Mouse (Mus musculus) inflammation-experienced regulatory T-cells, adult 6 months (primary cell): ENCODE data around the gene Dppa3. TPM values are rescaled to one million over a fixed set of nuclear protein-coding genes. Genes with fewer than 3 reads are reported as not detected.
A peak's percentile ranks its signal among the peaks of the same experiment; 100 is the strongest.

Experiments used
- ATAC-seq: one replicate; pipeline ENCODE4 v1.8.0; 2017
- polyA plus RNA-seq, 3 experiments: library from polyadenylated mRNA; unstranded; fragments of 100-300 nt; shearing (Covaris generic); gene quantifications; one replicate each; pipeline ENCODE4 v1.2.1; 2017

Dppa3 gene
- polyA plus RNA-seq, result not detected

GRCm38 (mm10) chr6:122626110-122626509, at the start of gene Dppa3:
Gene Dppa3, plus strand, starts transcription at chr6:122626410.
- ATAC-seq, result no peak

- no peak for ATAC-seq
Observed at GRCm38 (mm10) chr6:122577030-122577429, 49.2 kb upstream of the Dppa3 start.

- no peak for ATAC-seq
Observed at GRCm38 (mm10) chr6:122579086-122579485, 47.1 kb upstream of the Dppa3 start.

GRCm38 (mm10) chr6:122591027-122591758, 35.0 kb upstream of the Dppa3 start:
- no peak for ATAC-seq

- no peak for ATAC-seq
Observed at GRCm38 (mm10) chr6:122592905-122593304, 33.3 kb upstream of the Dppa3 start.

DNA sequence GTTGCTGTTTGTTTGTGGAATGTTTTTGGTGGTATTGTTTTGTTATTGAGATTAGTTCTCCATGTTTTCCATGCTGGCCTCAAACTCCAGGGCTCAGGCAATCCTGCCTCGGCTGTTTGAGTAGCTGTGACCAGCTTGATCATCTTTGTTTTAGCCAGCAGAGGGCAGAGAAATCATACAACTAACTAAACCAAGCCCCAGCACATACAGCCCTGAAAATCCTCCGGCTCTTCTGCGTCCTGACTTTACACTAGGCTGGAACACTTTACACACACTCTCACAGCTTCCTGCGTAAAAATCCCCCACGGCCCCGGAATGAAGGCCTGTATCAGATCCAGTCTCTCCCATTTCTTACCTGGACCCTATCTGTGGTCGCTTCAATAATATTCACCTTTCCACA, 30.6 kb upstream of the Dppa3 start:
- no peak for ATAC-seq

DNA sequence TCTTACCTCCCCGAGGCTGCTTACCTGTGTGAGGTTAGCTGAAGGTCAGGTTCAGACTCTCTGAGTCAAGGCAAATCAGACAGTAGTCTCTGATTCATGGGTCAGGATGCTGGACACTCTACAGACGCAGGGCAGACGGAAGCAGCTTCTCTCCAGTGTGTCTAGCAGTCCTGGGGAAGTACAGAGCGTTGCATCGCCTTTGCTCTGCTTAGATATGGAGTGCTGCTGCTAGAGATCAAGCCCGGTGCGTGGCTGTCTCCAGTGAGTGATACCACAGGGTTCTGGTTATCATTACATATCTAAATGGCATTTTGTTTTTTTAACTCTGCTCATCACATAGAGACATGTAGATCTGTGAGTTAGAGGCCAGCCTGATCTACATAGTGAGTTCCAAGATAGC, 29.6 kb upstream of the Dppa3 start:
- ATAC-seq, result no peak

DNA sequence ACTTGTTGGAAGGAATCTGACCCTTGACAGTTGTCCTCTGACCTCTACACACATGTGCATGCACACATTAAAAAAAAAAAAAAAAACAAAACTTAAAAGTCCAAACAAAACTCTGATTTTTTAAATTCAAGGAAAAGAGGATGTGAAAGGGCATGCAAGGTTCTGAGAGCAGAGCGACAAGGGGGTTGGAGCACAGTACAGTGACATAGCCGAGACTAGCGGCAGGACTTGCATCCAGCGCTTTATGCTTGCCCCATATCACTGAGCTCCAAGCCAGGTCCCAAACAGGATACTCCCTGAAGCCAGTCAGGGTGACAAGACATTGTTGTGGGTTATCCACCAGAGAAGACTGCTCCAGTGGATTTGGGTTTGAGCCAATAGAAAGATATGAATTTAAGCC, 28.2 kb upstream of the Dppa3 start:
- no peak for ATAC-seq

GRCm38 (mm10) chr6:122598436-122598835, 27.8 kb upstream of the Dppa3 start:
- no peak for ATAC-seq

- ATAC-seq, result no peak
Observed at GRCm38 (mm10) chr6:122599054-122599737, 27.0 kb upstream of the Dppa3 start.

DNA sequence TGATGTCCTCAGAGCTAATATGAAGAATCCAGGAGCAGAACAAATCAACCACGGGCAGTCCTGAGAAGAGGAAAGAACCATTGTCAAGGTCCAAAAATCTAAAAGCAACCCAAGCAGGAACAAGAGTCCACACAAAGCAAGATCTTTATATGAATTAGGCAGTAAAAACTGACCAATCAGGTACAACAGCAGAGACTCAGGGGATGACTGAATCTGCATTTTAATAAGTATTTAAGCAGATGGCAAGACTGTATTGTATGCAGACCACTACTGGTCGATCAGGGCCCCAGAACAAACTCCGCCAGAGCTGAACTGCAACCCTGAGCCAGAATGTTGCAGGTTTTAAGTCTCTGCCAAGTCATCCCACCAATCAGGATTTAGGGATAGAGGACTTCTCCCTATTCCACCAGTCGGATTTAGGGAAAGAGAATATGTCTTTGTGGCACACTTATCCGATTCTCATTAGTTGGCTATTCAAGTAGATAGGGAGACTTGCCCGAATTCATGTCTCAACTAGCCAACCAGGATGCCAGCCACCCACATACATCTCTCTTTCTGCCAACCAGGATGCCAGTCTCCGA, 26.1 kb upstream of the Dppa3 start:
- no peak for ATAC-seq

- ATAC-seq, result no peak
Observed at GRCm38 (mm10) chr6:122601031-122601430, 25.2 kb upstream of the Dppa3 start.

DNA sequence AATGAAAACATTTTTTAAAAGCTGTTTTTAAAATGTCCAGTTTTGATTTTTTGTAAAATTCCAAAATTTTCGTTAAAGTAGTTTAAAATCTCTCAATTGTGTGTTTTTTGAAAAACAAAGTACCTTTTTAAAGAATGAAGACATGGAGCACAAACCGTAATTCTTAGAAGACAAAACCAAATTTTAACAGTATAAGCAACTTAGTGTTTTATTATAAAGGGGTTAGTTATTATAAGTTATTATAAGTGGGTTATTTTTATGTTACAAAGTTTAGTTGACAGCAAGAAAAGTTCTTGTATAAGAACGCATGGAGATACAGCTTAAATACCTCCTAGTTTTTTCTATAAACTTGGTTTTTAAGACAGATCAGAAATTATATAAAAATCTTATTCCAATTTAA, 24.6 kb upstream of the Dppa3 start:
- ATAC-seq, result no peak

GRCm38 (mm10) chr6:122602242-122602991, 23.8 kb upstream of the Dppa3 start, which contains the start of gene Apobec1:
Gene Apobec1, minus strand, starts transcription at chr6:122602444.
- peak; percentile 96 for ATAC-seq

DNA sequence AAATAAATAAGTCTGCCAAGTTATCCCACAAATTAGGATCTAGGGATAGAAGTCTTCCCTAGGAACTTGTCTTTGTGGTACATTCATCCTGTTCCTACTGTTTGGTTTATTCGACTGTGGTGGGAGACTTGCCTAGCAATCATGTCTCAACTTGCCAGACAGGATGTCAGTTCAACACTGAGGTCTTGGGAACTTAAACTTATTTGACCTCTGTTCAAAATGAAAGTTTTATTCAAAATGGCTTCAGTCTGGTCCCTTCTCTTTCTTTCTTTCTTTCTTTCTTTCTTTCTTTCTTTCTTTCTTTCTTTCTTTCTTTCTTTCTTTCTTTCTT, 23.3 kb upstream of the Dppa3 start:
- peak; percentile 25 for ATAC-seq

DNA sequence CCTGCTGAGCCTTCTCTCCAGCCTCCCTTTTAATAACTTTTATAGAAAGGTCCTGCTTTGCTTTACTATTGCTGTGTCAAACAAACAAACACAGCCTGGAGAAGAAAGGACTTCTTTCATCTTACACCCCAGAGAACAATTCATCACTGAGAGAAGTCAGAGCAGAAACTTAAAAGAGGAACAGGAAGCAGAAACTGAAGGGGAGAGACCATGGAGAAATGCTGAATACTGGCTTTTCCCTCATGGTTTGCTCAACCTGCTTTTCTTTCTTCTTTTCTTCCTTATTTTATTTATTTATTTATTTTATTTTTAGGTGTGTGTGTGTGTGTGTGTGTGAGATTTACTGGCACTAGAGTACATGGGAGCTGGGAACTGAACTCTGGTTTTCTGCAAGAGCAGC, 21.9 kb upstream of the Dppa3 start:
- ATAC-seq, result no peak

DNA sequence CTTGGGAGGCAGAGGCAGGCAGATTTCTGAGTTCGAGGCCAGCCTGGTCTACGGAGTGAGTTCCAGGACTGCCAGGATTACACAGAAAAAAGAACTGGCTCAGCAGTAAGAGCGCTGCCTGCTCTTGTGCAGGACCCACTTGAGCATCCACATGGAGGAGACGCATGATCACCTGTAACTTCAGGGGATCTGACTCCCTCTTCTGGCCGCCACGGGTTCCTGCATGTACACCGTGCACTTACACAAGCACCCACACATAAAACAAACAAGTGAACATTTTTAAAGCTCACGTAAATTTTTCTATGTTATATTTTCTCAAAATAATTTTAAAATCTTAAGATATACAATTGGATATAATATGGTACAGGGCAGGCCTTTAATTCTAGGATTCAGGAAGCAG, 20.7 kb upstream of the Dppa3 start:
- no peak for ATAC-seq

DNA sequence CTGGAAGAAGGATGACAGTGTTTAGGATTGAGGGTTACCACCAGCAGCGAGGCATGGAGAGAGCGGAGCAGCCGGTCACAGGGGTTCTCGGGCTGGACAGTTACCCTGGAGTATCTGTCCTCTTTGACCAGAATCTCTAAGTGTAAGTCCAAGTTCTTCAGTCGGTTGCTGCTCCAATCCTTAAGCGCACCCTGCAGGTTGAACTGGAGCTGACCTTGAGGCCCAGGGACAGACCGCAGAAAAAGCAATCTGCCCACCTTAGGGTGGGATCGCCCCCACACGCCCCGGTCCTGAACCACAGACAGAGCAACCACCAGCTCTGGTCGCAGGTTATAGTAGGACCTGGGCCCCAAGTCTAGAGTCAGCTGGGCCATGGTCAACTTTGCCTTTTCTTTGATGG, 19.5 kb upstream of the Dppa3 start:
- no peak for ATAC-seq

GRCm38 (mm10) chr6:122607700-122608099, 18.5 kb upstream of the Dppa3 start:
- no peak for ATAC-seq

GRCm38 (mm10) chr6:122608434-122609376, 17.5 kb upstream of the Dppa3 start:
- no peak for ATAC-seq

- ATAC-seq, result no peak
Observed at GRCm38 (mm10) chr6:122609377-122609728, 16.9 kb upstream of the Dppa3 start.

GRCm38 (mm10) chr6:122609771-122610170, 16.4 kb upstream of the Dppa3 start, which contains the start of gene Gdf3:
Gene Gdf3, minus strand, starts transcription at chr6:122610087.
- ATAC-seq, result no peak
